Mouse (Mus musculus): ENCODE results near the gene Mef2b. TPM values are rescaled to one million over a fixed set of nuclear protein-coding genes. Genes with fewer than 3 reads are reported as not detected.

Gene Mef2b
- 1 to 10 TPM in 1 of 2 experiments, under 1 TPM in 1; 0.81 to 1.1 TPM for polyA plus RNA-seq (2017; shearing (Covaris generic))

GRCm38 (mm10) chr8:70139026-70139857 lies at the start of gene Mef2b, which contains the start of the genes Rfxank and Borcs8:
TSS of gene Mef2b (plus strand) at chr8:70139711.
TSS of gene Rfxank (minus strand) at chr8:70139154.
TSS of gene Borcs8 (plus strand) at chr8:70139499.

GRCm38 (mm10) chr8:70120667-70121066 lies 18.8 kb upstream of the Mef2b start, which contains the start of gene Ncan:
TSS of gene Ncan (minus strand) at chr8:70120873.

DNA sequence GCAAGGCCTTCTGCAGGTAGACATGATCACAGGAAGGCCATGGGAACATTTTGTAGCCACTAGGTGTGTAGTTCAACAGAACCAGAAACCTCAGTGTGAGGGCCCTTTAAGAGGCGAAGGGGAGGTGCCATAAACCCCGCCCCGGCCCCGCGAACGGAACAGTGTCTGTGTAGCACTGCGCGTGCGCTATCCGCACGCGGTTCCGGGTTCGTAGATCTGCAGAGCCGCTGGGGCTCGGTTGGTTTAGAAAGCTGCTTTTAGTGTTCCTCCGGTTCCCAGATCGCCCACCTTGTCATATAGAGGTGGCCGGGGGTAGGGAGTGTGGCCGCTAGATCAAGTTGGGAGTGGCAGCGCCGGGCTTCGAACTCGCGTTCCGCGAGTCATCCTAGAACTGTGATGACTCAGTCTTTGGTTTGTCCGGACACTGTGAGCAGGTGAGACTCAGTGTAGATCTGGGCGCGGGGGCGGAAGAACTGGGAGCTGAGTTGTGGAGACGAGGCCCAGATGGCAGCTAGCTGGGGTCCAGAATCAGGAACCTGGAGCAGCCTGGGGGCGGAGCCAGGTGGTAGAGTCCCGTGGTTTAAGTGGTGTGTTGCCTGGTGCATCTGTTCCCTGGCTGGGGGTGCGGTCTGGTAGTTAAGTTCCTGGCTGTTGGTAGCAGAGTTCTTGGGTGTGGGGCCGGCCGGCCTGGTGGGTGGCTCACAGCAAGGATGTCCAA lies 8.2 kb upstream of the Mef2b start, which contains the start of gene Nr2c2ap:
Nr2c2ap (plus strand) TSS at position 168 of the 718 bp plus-strand sequence.

DNA sequence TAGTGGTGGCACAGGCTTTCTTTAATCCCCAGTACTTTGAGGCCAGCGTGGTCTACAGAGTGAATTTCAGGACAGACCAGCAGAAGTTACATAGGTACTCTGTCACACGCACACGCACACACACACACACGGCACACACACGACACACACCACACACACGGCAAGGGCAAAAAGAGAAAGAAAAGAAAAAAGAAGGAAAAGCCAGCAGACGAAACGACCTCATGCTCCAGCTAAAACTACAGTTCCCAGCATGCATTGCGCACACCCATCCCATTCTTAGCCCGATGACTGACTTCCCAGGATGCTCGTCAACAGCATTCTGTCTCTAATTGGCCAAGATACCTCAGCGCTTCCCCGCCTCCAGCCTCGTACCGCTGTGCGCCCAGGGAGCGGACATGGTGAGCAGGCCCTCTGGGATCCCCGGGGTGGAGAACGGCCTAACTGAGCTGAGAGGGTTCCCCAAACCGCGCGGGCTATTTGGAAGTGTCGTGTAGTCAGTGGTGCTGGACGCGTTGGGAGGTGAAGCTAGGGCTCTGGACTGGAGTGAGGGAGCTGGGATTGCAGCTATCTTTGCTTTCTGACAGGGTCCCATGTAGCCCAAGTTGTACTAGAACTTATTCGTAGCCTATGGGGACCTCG lies 32.7 kb downstream of the Mef2b start, which contains the start of gene Tmem161a:
Tmem161a (plus strand) TSS at position 314 of the 639 bp plus-strand sequence.

DNA sequence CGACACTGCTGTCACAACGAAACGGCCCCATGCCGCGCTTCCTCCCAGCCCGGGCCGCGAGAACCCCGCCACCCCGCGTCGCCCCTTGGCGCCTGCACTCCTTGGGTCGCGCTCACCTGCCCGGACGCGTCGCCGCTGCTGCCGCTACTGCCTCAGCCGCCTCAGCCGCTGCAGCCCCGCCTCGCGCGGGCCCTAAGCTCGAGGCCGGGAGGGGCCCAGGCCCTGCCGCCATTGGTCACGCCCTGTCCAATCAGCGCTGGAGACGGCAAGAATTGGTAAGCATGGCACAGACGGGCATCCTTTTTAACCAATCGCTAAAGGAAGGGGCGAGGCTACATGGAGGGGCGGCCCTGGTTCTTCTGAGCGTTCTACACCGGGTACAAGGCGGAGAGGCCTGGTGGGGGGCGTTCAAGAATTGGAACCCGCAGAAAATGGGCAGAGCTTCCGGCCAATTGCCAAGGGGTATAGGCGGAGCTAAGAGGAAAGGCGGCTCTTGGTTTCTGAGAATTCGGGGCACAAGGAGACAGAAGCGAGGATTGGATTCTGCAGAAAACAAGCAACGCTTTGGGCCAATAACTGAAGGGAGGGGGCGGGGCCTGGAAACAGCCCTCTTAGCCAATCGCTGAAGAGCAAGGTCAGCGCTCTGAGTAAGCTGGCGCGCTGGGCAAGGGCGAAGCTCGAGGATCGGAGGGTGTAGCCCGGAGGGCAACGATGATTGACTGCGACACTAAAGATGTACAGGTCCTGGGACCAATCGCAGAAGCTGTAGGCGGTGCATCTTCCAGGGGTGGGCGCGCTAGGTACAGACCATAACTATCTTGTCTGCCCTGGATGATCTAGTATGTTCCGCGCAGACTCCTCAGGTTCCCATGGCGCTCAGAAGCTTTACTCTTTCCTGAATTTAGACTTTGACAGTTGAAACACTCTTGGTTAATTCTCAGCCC lies 72.9 kb downstream of the Mef2b start, which contains the start of gene Slc25a42:
Slc25a42 (minus strand) TSS at position 194 of the 944 bp plus-strand sequence.

Other genes starting within 250 kb of the Mef2b start
- 1 to 10 TPM; 3.7 to 5.4 TPM for gene Tssk6, start 237.5 kb upstream of the Mef2b start, polyA plus RNA-seq (2017; shearing (Covaris generic))
- 100 to 1,000 TPM; 207 TPM for gene Ndufa13, start 237.2 kb upstream of the Mef2b start, polyA plus RNA-seq (2017; shearing (Covaris generic))
- gene Yjefn3, start 237.0 kb upstream of the Mef2b start, polyA plus RNA-seq (2017; shearing (Covaris generic)), result 1 to 10 TPM in 1 of 2 experiments, under 1 TPM in 1; 0.80 to 3.1 TPM
- gene Gatad2a, start 143.3 kb upstream of the Mef2b start, polyA plus RNA-seq (2017; shearing (Covaris generic)), result 100 to 1,000 TPM in 1 of 2 experiments, 10 to 100 TPM in 1; 90.0 to 122 TPM
- gene Mau2, start 97.0 kb upstream of the Mef2b start, polyA plus RNA-seq (2017; shearing (Covaris generic)), result 10 to 100 TPM; 65.7 to 80.1 TPM
- 10 to 100 TPM; 57.2 to 63.2 TPM for gene Sugp1, start 96.9 kb upstream of the Mef2b start, polyA plus RNA-seq (2017; shearing (Covaris generic))
- gene Tm6sf2, start 66.8 kb upstream of the Mef2b start, polyA plus RNA-seq (2017; shearing (Covaris generic)), result under 1 TPM in 1 of 2 experiments, not detected in 1; 0.30 TPM
- gene Hapln4, start 56.3 kb upstream of the Mef2b start, polyA plus RNA-seq (2017; shearing (Covaris generic)), result not detected
- gene Ncan, start 18.8 kb upstream of the Mef2b start, polyA plus RNA-seq (2017; shearing (Covaris generic)), result under 1 TPM in 1 of 2 experiments, not detected in 1; 0.10 TPM
- gene Nr2c2ap, start 8.4 kb upstream of the Mef2b start, polyA plus RNA-seq (2017; shearing (Covaris generic)), result 10 to 100 TPM; 38.4 to 61.7 TPM
- 10 to 100 TPM; 25.1 to 31.2 TPM for gene Rfxank, start 557 bp upstream of the Mef2b start, polyA plus RNA-seq (2017; shearing (Covaris generic))
- 10 to 100 TPM; 55.4 to 79.7 TPM for gene Borcs8, start 212 bp upstream of the Mef2b start, polyA plus RNA-seq (2017; shearing (Covaris generic))
- 10 to 100 TPM; 26.0 to 43.0 TPM for gene Tmem161a, start 32.6 kb downstream of the Mef2b start, polyA plus RNA-seq (2017; shearing (Covaris generic))
- gene Slc25a42, start 72.6 kb downstream of the Mef2b start, polyA plus RNA-seq (2017; shearing (Covaris generic)), result 10 to 100 TPM in 1 of 2 experiments, 1 to 10 TPM in 1; 4.8 to 11.1 TPM
- gene Sugp2, start 94.5 kb downstream of the Mef2b start, polyA plus RNA-seq (2017; shearing (Covaris generic)), result 10 to 100 TPM; 28.9 to 34.8 TPM
- 10 to 100 TPM; 10.4 to 12.5 TPM for gene Armc6, start 94.8 kb downstream of the Mef2b start, polyA plus RNA-seq (2017; shearing (Covaris generic))
- gene Homer3, start 143.1 kb downstream of the Mef2b start, polyA plus RNA-seq (2017; shearing (Covaris generic)), result 1 to 10 TPM; 2.9 to 5.7 TPM
- gene Ddx49, start 162.8 kb downstream of the Mef2b start, polyA plus RNA-seq (2017; shearing (Covaris generic)), result 10 to 100 TPM; 49.1 to 66.3 TPM
- gene Cope, start 162.8 kb downstream of the Mef2b start, polyA plus RNA-seq (2017; shearing (Covaris generic)), result 100 to 1,000 TPM; 346 to 377 TPM
- not detected for gene Cers1, start 176.1 kb downstream of the Mef2b start, polyA plus RNA-seq (2017; shearing (Covaris generic))
- under 1 TPM; 0.36 to 0.39 TPM for gene Gdf1, start 190.1 kb downstream of the Mef2b start, polyA plus RNA-seq (2017; shearing (Covaris generic))
- gene Upf1, start 213.6 kb downstream of the Mef2b start, polyA plus RNA-seq (2017; shearing (Covaris generic)), result 10 to 100 TPM; 55.4 to 75.0 TPM
- gene Comp, start 233.8 kb downstream of the Mef2b start, polyA plus RNA-seq (2017; shearing (Covaris generic)), result 1 to 10 TPM; 1.0 to 2.2 TPM

Data from activated CD4-positive, CD25-positive, alpha-beta regulatory T cell (primary cell).